Mouse (Mus musculus) embryonic fibroblast, embryonic 13.5 days (primary cell): ENCODE measurements around the gene Xlr5a.
"Not testable (repeated sequence)": the region's sequence is repeated elsewhere in the genome, so short reads cannot be mapped to it uniquely, and the experiment has no call there.

ENCODE experiments used
- CTCF ChIP-seq: IDR thresholded peaks from 2 replicates; pipeline ENCODE4 v1.5.1; 2011; ENCODE audit warnings: mild to moderate bottlenecking, control low read depth, low read length, moderate library complexity, borderline replicate concordance; ENCODE audit not compliant: insufficient read depth
- POLR2A ChIP-seq: IDR thresholded peaks from 2 replicates; pipeline ENCODE4 v1.6.1; 2011; ENCODE audit warnings: low read depth, mild to moderate bottlenecking, control low read depth, low read length, moderate library complexity

DNA sequence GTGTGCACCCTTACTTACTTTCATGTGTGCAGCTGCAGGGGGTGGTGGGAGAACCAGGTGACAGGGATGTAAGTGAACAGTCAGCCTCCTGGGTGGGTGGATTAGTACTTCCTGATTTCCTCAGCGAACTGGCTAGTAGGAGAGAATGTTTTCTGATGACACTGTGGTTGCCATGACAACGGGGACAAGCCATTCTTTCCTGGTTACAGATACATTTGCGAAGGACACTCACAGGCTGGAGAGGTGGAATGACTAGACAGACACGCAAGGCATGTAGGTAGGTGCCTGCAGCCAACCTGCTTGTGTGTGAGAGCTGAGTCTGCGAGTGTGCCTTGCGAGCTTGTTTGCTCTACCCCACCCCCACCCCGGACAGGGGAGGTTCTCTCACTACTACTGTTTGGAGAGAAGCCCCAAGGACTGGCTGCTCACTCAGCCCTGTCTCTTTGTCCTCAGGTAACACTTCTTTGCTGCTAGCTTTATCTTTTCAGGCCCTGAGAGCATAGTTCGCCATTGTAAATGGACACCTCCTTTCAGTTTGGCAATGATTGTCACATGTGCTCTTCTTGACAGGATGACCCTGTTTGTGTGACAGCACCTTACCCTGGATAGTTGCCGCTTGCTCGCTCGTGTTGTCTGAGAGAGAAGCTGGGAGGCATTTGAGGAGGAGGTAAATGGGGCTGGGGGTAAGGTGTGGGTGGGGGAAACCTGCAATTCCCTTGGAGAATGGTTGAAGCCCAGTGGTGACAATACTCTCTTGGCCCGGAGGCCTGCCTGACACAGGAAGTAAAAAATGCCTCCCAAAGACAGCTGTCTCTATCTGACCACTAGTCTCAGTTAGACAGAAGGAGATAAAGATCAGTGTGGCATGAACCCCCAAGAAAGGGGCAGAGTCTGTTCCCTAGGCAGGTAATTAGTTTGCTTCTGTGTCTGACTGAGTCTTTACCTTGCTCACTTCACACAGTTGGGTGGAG is 169.6 kb downstream of the Xlr5a start:
- TF ChIP-seq POLR2A, CTCF: not testable (repeated sequence)
